Mouse (Mus musculus) hindbrain, embryonic 16.5 days (tissue): ENCODE results near the gene Lrrc8a. TPM values are rescaled to one million over a fixed set of nuclear protein-coding genes. Genes with fewer than 3 reads are reported as not detected.

Source experiments
- ATAC-seq: fragments of 200-750 bp; cut with Nextera tagmentation; 2 replicates; pipeline ENCODE4 v1.8.0; 2017; ENCODE audit warnings: moderate TSS enrichment, moderate library complexity
- H3K27ac ChIP-seq: fragments of 300-500 bp; sonication (generic); 2 replicates; pipeline ENCODE4 v1.5.1; 2014; ENCODE audit warnings: low read depth, mild to moderate bottlenecking, control low read depth, low read length, moderate library complexity
- H3K27me3 ChIP-seq: fragments of 300-500 bp; sonication (generic); replicated peaks from 2 replicates; pipeline ENCODE4 v1.6.1; 2014; ENCODE audit warnings: low read length; ENCODE audit not compliant: control insufficient read depth, insufficient read depth
- H3K36me3 ChIP-seq: fragments of 300-500 bp; sonication (generic); 2 replicates; pipeline ENCODE4 v1.6.1; 2014; ENCODE audit warnings: mild to moderate bottlenecking, low read length, moderate library complexity, mixed read lengths; ENCODE audit not compliant: control insufficient read depth, insufficient read depth
- H3K4me1 ChIP-seq: fragments of 300-500 bp; sonication (generic); 2 replicates; pipeline ENCODE4 v1.6.1; 2014; ENCODE audit warnings: low read depth, low read length; ENCODE audit not compliant: control insufficient read depth, insufficient read depth
- H3K4me2 ChIP-seq: fragments of 300-500 bp; sonication (generic); 2 replicates; pipeline ENCODE4 v1.6.1; 2014; ENCODE audit warnings: mild to moderate bottlenecking, low read length, control low read depth, moderate library complexity
- H3K4me3 ChIP-seq: fragments of 300-500 bp; sonication (generic); 2 replicates; pipeline ENCODE4 v1.5.1; 2014; ENCODE audit warnings: mild to moderate bottlenecking, low read length, control low read depth, moderate library complexity
- H3K9ac ChIP-seq: fragments of 300-500 bp; sonication (generic); 2 replicates; pipeline ENCODE4 v1.6.1; 2014; ENCODE audit warnings: low read depth, mild to moderate bottlenecking, control low read depth, low read length, moderate library complexity
- H3K9me3 ChIP-seq: fragments of 300-500 bp; sonication (generic); 2 replicates; pipeline ENCODE4 v1.6.1; 2014; ENCODE audit warnings: mild to moderate bottlenecking, low read length, moderate library complexity; ENCODE audit not compliant: control insufficient read depth
- WGBS: fragments of 180-500 bp; shearing (Covaris S2); extraction: QIAGEN DNeasy Blood & Tissue Kit; methylation state at CpG from one replicate; pipeline ENCODE4 v1.1.7; 2014; 5-methylcytosine and 5-hydroxymethylcytosine counted together
- polyA plus RNA-seq: library from polyadenylated mRNA; unstranded; fragments of >200 nt; fragmentation: Nextera tagmentation; extraction: Ambion mirVana; gene quantifications from 2 replicates; pipeline ENCODE4 v1.2.1, GENCODE M21; 2015

Lrrc8a gene
- polyA plus RNA-seq = 53.6 and 56.9 TPM in 2 replicates

- Histone ChIP-seq H3K4me2 (peak within 1 kb of the TSS; percentile 88), H3K27me3 (no peaks in the 10 kb centered on the region), H3K9me3 (no peaks in the 10 kb centered on the region), H3K27ac (peak within 1 kb of the TSS; percentile 88), H3K4me1 (peaks cover 23% of the 10 kb centered on the region), H3K4me3 (peak within 1 kb of the TSS; percentile 89), H3K36me3 (peaks cover 7% of the 10 kb centered on the region), H3K9ac (peak within 1 kb of the TSS; percentile 95)
- peak; percentile 98 for ATAC-seq
- under 1% methylated on average over 53 of the region's 67 CpGs for WGBS
Observed at GRCm38 (mm10) chr2:30237199-30237880, at the start of gene Lrrc8a. Lrrc8a (plus strand) TSS chr2:30237715.

DNA sequence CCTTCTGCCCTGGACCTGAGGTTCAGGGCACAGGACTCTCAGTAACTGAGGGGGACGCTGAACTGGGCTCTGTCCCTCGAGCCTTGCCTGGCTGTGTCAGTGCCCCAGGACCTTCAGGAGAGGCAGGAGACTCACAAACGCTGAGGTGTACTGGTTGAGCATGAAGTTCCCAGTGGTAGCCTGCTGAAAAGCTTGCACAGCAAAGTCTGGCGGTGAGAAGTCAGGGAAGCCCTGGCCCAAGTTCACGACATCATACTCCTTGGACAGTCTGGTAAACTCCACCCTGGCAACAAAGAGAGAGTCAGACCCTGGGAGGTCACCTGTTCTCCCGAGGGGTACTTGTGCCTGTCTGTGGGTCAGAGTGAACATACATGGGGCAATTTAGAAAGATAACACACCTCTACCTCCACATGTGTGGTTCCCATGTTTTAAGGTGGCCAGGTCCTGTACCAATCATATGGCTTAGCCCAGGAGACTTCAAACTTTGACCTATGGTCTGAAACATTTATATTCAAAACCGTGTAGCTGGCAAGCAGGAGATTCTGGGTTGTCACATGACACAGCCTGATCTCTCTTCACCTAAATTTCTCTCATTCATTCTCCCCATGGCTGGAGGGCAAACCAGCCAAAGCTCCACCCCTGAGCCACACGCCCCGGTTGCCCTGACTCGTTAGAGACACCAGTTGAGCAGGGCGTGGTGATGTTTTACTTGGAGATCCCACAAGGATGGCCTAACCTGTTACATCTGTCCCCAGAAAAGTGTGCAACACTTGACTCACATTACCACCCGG lies 45.5 kb upstream of the Lrrc8a start:
- H3K27ac ChIP-seq = no peak overlapping the region
- H3K27me3 ChIP-seq = no peaks in the 10 kb centered on the region
- WGBS = 89% methylated on average over 12 of the region's 12 CpGs
- no peak overlapping the region for H3K4me2 ChIP-seq
- H3K36me3 ChIP-seq = no peaks in the 10 kb centered on the region
- no peaks in the 10 kb centered on the region for H3K4me1 ChIP-seq
- no peak for ATAC-seq
- no peak overlapping the region for H3K9ac ChIP-seq
- no peaks in the 10 kb centered on the region for H3K9me3 ChIP-seq
- H3K4me3 ChIP-seq = no peak overlapping the region

DNA sequence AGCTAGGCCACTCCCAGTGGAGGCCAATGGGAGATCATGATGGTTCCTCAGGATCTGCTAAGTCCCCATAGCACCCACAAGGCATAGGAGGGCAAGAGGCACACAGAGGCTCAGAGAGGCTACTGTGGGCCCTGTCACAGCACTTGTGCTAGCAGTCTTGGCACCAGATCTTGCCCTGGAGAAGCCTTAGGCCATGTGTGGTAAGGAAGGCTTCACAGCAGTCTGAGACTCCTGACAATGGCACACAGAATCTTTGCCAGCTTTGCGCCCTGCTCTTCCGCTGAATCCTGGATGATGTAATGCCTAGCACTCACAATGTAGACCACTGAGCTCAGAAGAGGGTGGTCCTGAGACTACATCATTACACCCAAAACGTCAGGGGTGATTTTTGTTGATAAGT lies 42.9 kb upstream of the Lrrc8a start:
- Histone ChIP-seq H3K27ac (no peak overlapping the region), H3K27me3 (no peaks in the 10 kb centered on the region), H3K4me3 (no peak overlapping the region), H3K36me3 (no peaks in the 10 kb centered on the region), H3K4me2 (no peak overlapping the region), H3K9me3 (no peaks in the 10 kb centered on the region), H3K9ac (no peak overlapping the region), H3K4me1 (no peaks in the 10 kb centered on the region)
- no peak for ATAC-seq
- WGBS = 82% methylated on average over 3 of the region's 3 CpGs

DNA sequence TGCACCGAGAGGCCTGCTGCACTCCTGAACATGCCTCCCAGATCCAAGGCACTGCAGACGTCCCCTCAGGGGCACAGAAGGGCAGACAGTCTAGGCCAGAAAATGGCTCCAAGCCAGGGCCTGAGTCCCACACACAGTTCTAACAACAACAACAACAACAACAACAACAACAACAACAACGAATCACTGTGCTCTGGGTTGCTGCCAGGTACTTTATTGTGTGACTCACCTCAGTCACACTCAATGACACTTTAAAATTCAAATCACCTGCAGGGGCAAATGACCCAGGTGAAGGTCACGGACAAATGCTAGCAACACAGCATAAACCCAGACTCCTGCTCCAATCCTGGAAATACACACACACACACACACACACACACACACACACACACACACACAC lies 39.5 kb upstream of the Lrrc8a start:
- no peak overlapping the region for H3K9ac ChIP-seq
- no peak overlapping the region for H3K4me3 ChIP-seq
- H3K4me2 ChIP-seq = no peak overlapping the region
- no peak overlapping the region for H3K27ac ChIP-seq
- no peak for ATAC-seq
- no peaks in the 10 kb centered on the region for H3K36me3 ChIP-seq
- H3K4me1 ChIP-seq = no peaks in the 10 kb centered on the region
- H3K27me3 ChIP-seq = no peaks in the 10 kb centered on the region
- no peaks in the 10 kb centered on the region for H3K9me3 ChIP-seq
- 65% methylated on average over 4 of the region's 4 CpGs for WGBS

GRCm38 (mm10) chr2:30199984-30200383 lies 37.5 kb upstream of the Lrrc8a start:
- Histone ChIP-seq H3K4me3 (no peak overlapping the region), H3K4me2 (no peak overlapping the region), H3K36me3 (no peaks in the 10 kb centered on the region), H3K9me3 (no peaks in the 10 kb centered on the region), H3K4me1 (peaks cover 4% of the 10 kb centered on the region), H3K9ac (no peak overlapping the region), H3K27me3 (no peaks in the 10 kb centered on the region), H3K27ac (no peak overlapping the region)
- ATAC-seq = no peak
- 80% methylated on average over 1 of the region's 1 CpGs for WGBS

GRCm38 (mm10) chr2:30200388-30200925 lies 37.1 kb upstream of the Lrrc8a start:
- H3K27me3 ChIP-seq = no peaks in the 10 kb centered on the region

DNA sequence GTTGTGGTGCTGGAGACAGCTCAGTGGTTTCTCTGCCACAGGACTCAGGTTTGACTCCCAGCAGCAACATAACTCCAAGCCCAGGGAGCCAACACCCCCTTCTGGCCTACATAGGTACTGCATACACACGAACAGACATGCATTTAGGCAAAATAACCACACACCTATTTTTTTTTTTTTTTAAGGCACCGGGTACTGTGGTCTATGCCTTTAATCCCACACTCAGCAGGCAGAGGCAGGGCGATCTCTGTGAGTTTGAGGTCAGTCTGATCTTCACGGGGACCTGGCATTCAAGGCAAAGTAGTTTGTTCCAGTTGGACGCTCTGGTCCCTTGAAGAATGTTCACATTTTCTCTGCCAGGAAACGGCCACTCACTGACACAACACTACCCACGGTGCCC lies 34.1 kb upstream of the Lrrc8a start:
- H3K9me3 ChIP-seq = no peaks in the 10 kb centered on the region
- H3K27me3 ChIP-seq = no peaks in the 10 kb centered on the region
- peaks cover 11% of the 10 kb centered on the region for H3K4me1 ChIP-seq
- WGBS = 75% methylated on average over 7 of the region's 7 CpGs
- H3K4me2 ChIP-seq = no peak overlapping the region
- no peak for ATAC-seq
- H3K9ac ChIP-seq = no peak overlapping the region
- H3K36me3 ChIP-seq = no peaks in the 10 kb centered on the region
- H3K4me3 ChIP-seq = no peak overlapping the region
- H3K27ac ChIP-seq = no peak overlapping the region

More at GRCm38 (mm10) chr2:30200388-30200925, 37.1 kb upstream of the Lrrc8a start:
- no peaks in the 10 kb centered on the region for H3K36me3 ChIP-seq
- no peaks in the 10 kb centered on the region for H3K9me3 ChIP-seq
- H3K4me1 ChIP-seq = peaks cover 4% of the 10 kb centered on the region
- no peak overlapping the region for H3K27ac ChIP-seq
- H3K9ac ChIP-seq = no peak overlapping the region
- no peak overlapping the region for H3K4me3 ChIP-seq
- H3K4me2 ChIP-seq = no peak overlapping the region
- no peak for ATAC-seq
- WGBS = 87% methylated on average over 5 of the region's 5 CpGs

- under 1% methylated on average over 13 of the region's 13 CpGs for WGBS
- ATAC-seq = peak; percentile 70
- Histone ChIP-seq H3K4me3 (peak overlapping the region; percentile 65), H3K4me2 (peak overlapping the region; percentile 64), H3K36me3 (no peaks in the 10 kb centered on the region), H3K27ac (peak overlapping the region; percentile 77), H3K9me3 (no peaks in the 10 kb centered on the region), H3K27me3 (no peaks in the 10 kb centered on the region), H3K4me1 (peaks cover 11% of the 10 kb centered on the region), H3K9ac (peak overlapping the region; percentile 67)
Observed at GRCm38 (mm10) chr2:30205255-30205628, 32.3 kb upstream of the Lrrc8a start.
